16 mouse cellular contexts compared by ENCODE assay signal in genomic region chr12:32237839-32238238, GRCm38 (mm10). TPM values are rescaled to one million over a fixed set of nuclear protein-coding genes. Genes with fewer than 3 reads are reported as not detected.
DNase-seq lines count a peak whose midpoint lies in the region; ATAC-seq and TF ChIP-seq lines count a peak whose summit lies in the region.
"Had no signal": no experiment of that assay in that cellular context is flagged by ENCODE, and none has a peak within 500 bp of the region (broad histone marks: within the 10 kb centered on the region; RNA-seq: fewer than 3 reads in every experiment).

No protein-coding gene starts in this region.

- no peaks in the 10 kb centered on the region for H3K36me3 ChIP-seq in embryonic facial prominence, embryonic 13.5 days
- H3K36me3 ChIP-seq in embryonic facial prominence, embryonic 10.5 days (replicated peaks) = no peaks in the 10 kb centered on the region
- no peaks in the 10 kb centered on the region for H3K36me3 ChIP-seq in embryonic facial prominence, embryonic 14.5 days (ENCODE audit: control insufficient read depth, insufficient read depth, low read length)
- H3K36me3 ChIP-seq in hindbrain, postnatal 0 days (ENCODE audit: insufficient read depth, low read length) = no peaks in the 10 kb centered on the region
- H3K36me3 ChIP-seq: G1E had no signal

- H3K27ac ChIP-seq in embryonic facial prominence, embryonic 13.5 days = peak overlapping the region; percentile 82
- H3K27ac ChIP-seq in embryonic facial prominence, embryonic 10.5 days (replicated peaks) = no peak overlapping the region; the same call in 1 of the 2 replicates
- peak overlapping the region; percentile 72 for H3K27ac ChIP-seq in layer of hippocampus, adult 2 months
- peak overlapping the region; percentile 66 for H3K27ac ChIP-seq in embryonic facial prominence, embryonic 14.5 days (replicated peaks; ENCODE audit: low read depth, low read length)
- peak overlapping the region; percentile 43; the same call in 1 of the 2 replicates for H3K27ac ChIP-seq in hindbrain, postnatal 0 days

- no peak for TF ChIP-seq CTCF in layer of hippocampus, adult 2 months (conservative IDR thresholded peaks at IDR 0.05)
- no peak for TF ChIP-seq CTCF in hindbrain, postnatal 0 days (IDR thresholded peaks at IDR 0.05; ENCODE audit: low read depth)

- H3K27me3 ChIP-seq in embryonic facial prominence, embryonic 13.5 days = no peaks in the 10 kb centered on the region
- H3K27me3 ChIP-seq in embryonic facial prominence, embryonic 10.5 days (replicated peaks; ENCODE audit: low read depth, poor library complexity, severe bottlenecking) = no peaks in the 10 kb centered on the region
- H3K27me3 ChIP-seq in embryonic facial prominence, embryonic 14.5 days (replicated peaks; ENCODE audit: control insufficient read depth, insufficient read depth, low read length) = no peaks in the 10 kb centered on the region
- no peaks in the 10 kb centered on the region for H3K27me3 ChIP-seq in hindbrain, postnatal 0 days (ENCODE audit: insufficient read depth, low read length)

- H3K4me2 ChIP-seq in embryonic facial prominence, embryonic 13.5 days = no peak overlapping the region
- H3K4me2 ChIP-seq in embryonic facial prominence, embryonic 14.5 days (ENCODE audit: low read depth, low read length) = no peak overlapping the region
- no peak overlapping the region for H3K4me2 ChIP-seq in hindbrain, postnatal 0 days (ENCODE audit: low read depth, low read length)

- no peak for DNase-seq in embryonic facial prominence, embryonic 10.5 days (ENCODE audit: low spot score)
- no peak for DNase-seq in layer of hippocampus, adult 2 months (ENCODE audit: low spot score in 2 of 2)
- no peak for DNase-seq in layer of hippocampus, postnatal 14 days (ENCODE audit: low spot score in 2 of 2)
- peak; percentile 35 for DNase-seq in embryonic facial prominence, embryonic 14.5 days (ENCODE audit: low spot score)
- peak; percentile 34 for DNase-seq in hindbrain, postnatal 0 days (ENCODE audit: low spot score)
- no peak for DNase-seq in thymus, postnatal 10 days (ENCODE audit: low spot score in 2 of 2)
- DNase-seq in cerebellum, postnatal 4 days (ENCODE audit: low spot score in 2 of 2) = no peak
- DNase-seq: cerebellum, postnatal 10 days; kidney, adult 18-20 months; kidney, postnatal 14 days; lung, adult 2 months; lung, postnatal 36 days; midbrain, embryonic 14.5 days had no signal

- peaks cover 19% of the 10 kb centered on the region for H3K4me1 ChIP-seq in embryonic facial prominence, embryonic 13.5 days
- H3K4me1 ChIP-seq in embryonic facial prominence, embryonic 10.5 days = peaks cover 17% of the 10 kb centered on the region
- H3K4me1 ChIP-seq in embryonic facial prominence, embryonic 14.5 days (ENCODE audit: control insufficient read depth, insufficient read depth, low read length) = no peaks in the 10 kb centered on the region; the same call in 1 of the 2 replicates
- H3K4me1 ChIP-seq in hindbrain, postnatal 0 days (ENCODE audit: insufficient read depth, low read length) = no peaks in the 10 kb centered on the region

- 33% methylated on average over 5 of the region's 5 CpGs for WGBS in embryonic facial prominence, embryonic 13.5 days
- WGBS in embryonic facial prominence, embryonic 10.5 days = 47% methylated on average over 5 of the region's 5 CpGs
- 35% methylated on average over 5 of the region's 5 CpGs for WGBS in embryonic facial prominence, embryonic 14.5 days
- 38% methylated on average over 5 of the region's 5 CpGs for WGBS in hindbrain, postnatal 0 days

- no peak for ATAC-seq in embryonic facial prominence, embryonic 13.5 days (ENCODE audit: insufficient number of reproducible peaks, insufficient read depth, low FRiP score, low TSS enrichment, low read depth)
- ATAC-seq in embryonic facial prominence, embryonic 14.5 days (ENCODE audit: low read depth) = peak; percentile 31; the same call in 1 of the 2 replicates
- ATAC-seq in hindbrain, postnatal 0 days = peak; percentile 67; the same call in 1 of the 2 replicates
- ATAC-seq: CD4-positive, CD25-positive, alpha-beta regulatory T cell, adult 4 months had no signal

- H3K9me3 ChIP-seq in embryonic facial prominence, embryonic 13.5 days = no peaks in the 10 kb centered on the region
- H3K9me3 ChIP-seq in embryonic facial prominence, embryonic 10.5 days = no peaks in the 10 kb centered on the region
- H3K9me3 ChIP-seq in embryonic facial prominence, embryonic 14.5 days (ENCODE audit: control insufficient read depth, low read length) = no peaks in the 10 kb centered on the region
- no peaks in the 10 kb centered on the region for H3K9me3 ChIP-seq in hindbrain, postnatal 0 days (ENCODE audit: low read length)

- H3K9ac ChIP-seq in embryonic facial prominence, embryonic 13.5 days = no peak overlapping the region
- H3K9ac ChIP-seq in embryonic facial prominence, embryonic 14.5 days (ENCODE audit: low read depth, low read length) = no peak overlapping the region
- no peak overlapping the region for H3K9ac ChIP-seq in hindbrain, postnatal 0 days (replicated peaks; ENCODE audit: low read length)

- no peak overlapping the region for H3K4me3 ChIP-seq in embryonic facial prominence, embryonic 13.5 days
- H3K4me3 ChIP-seq in embryonic facial prominence, embryonic 10.5 days = no peak overlapping the region
- no peak overlapping the region for H3K4me3 ChIP-seq in layer of hippocampus, adult 2 months
- no peak overlapping the region for H3K4me3 ChIP-seq in embryonic facial prominence, embryonic 14.5 days (ENCODE audit: low read depth, low read length)
- H3K4me3 ChIP-seq in hindbrain, postnatal 0 days (ENCODE audit: low read length) = no peak overlapping the region

RNA-seq across cellular contexts. Expression of gene Pik3cg, which starts 29.4 kb away (rescaled TPM):
- 2.3 and 2.6 TPM in 2 replicates for polyA plus RNA-seq in embryonic facial prominence, embryonic 13.5 days (2015; fragmentation: Nextera tagmentation; extraction: Ambion mirVana)
- 0.99 and 1.0 TPM in 2 replicates for polyA plus RNA-seq in embryonic facial prominence, embryonic 10.5 days (2016; fragmentation: Nextera tagmentation; extraction: Ambion mirVana)
- 1 to 10 TPM; 4.2 to 4.8 TPM for total RNA-seq in layer of hippocampus, adult 2 months (2021)
- 1 to 10 TPM; 4.5 to 4.6 TPM for total RNA-seq in layer of hippocampus, postnatal 14 days (2021)
- polyA plus RNA-seq in embryonic facial prominence, embryonic 14.5 days (2014; fragmentation: Nextera tagmentation; extraction: Ambion mirVana) = 4.3 and 4.7 TPM in 2 replicates
- total RNA-seq in hindbrain, postnatal 0 days (2014; rRNA removed) = 1.7 and 2.5 TPM in 2 replicates
- 0.96 and 1.1 TPM in 2 replicates for polyA plus RNA-seq in hindbrain, postnatal 0 days (2015; fragmentation: Nextera tagmentation; extraction: Ambion mirVana)

Comparison
In these comparisons a context has a peak if more than half of its experiments do, and no peak if none do; other contexts are left out.
1. DNase-seq: peak in embryonic facial prominence, embryonic 14.5 days (single experiment) and hindbrain, postnatal 0 days (single experiment); none in embryonic facial prominence, embryonic 10.5 days (single experiment), layer of hippocampus, adult 2 months (0 of 2), layer of hippocampus, postnatal 14 days (0 of 2), thymus, postnatal 10 days (0 of 2) and cerebellum, postnatal 4 days (0 of 2).